Mouse (Mus musculus) left cerebral cortex, postnatal 14 days (tissue): ENCODE data around the gene Tescl. TPM values are rescaled to one million over a fixed set of nuclear protein-coding genes. Genes with fewer than 3 reads are reported as not detected.

Experiments
- DNase-seq, 2 experiments: peaks; one replicate each; pipeline ENCODE4 v3.0.0; 2021 to 2022; ENCODE audit warnings: low spot score in 2 of 2, mixed read lengths in 1 of 2
- intact Hi-C: fragments of 180-260 bp; cut with DNase I; formaldehyde crosslinking; loops from one replicate; pipeline ENCODE4 v1.15.1; 2025
- microRNA-seq, 2 experiments: library from miRNA; unstranded; fragments of <30 nt; microRNA quantifications; one replicate each; pipeline ENCODE4 v1.2.0; 2022
- total RNA-seq, 2 experiments: library from RNA; stranded (reverse); gene quantifications; 2 replicates each; pipeline ENCODE4 v1.2.3; 2021

Gene Tescl
- total RNA-seq, 2 experiments from 2014 or later: not detected

DNA sequence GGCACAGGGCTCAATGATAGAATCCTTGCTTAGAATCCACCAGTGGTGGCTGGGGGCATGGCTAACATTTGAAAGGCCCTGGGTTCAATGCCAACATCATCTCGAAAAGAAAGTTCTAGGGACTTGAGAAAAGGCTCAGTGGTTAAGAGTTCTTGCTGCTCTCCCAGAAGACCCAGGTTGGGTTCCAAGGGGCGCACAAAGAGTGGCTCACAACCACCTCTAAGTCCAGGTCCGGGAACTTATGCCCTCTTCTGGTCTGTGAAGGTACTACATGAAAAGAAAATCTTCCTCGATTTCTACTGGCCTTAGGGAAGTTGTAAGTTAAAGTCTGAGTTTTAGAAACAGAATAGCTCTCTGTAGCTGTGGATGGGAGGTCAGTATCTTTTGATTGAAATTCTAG is 47.6 kb downstream of the Tescl start:
- no peak for DNase-seq
- intact Hi-C loops: loop anchor here (10.0 kb wide), 1 partner anchor 321 kb away; no protein-coding TSS in a partner anchor

Small RNAs within 50 kb of the gene (microRNA-seq; reads per million reads assigned to microRNA genes)
- gene Gm27592: 0 reads per million in 2 experiments

Other genes with a start within 250 kb of the Tescl start
- gene Zfp112, start 221.6 kb downstream of the Tescl start, total RNA-seq: 1 to 10 TPM; 7.5 to 9.1 TPM
- 10 to 100 TPM; 20.2 to 22.8 TPM for gene Zfp235, start 199.8 kb downstream of the Tescl start, total RNA-seq
- gene Zfp114, start 158.9 kb downstream of the Tescl start, total RNA-seq: 1 to 10 TPM; 3.7 TPM
- 10 to 100 TPM in 1 of 2 experiments, 1 to 10 TPM in 1; 8.7 to 12.2 TPM for gene Zfp111, start 122.5 kb downstream of the Tescl start, total RNA-seq
- gene Zfp109, start 96.4 kb downstream of the Tescl start, total RNA-seq: 1 to 10 TPM; 6.3 to 7.0 TPM
- 1 to 10 TPM; 6.1 to 7.5 TPM for gene Zfp108, start 79.1 kb downstream of the Tescl start, total RNA-seq
- 10 to 100 TPM; 12.3 to 13.2 TPM for gene Zfp93, start 63.5 kb downstream of the Tescl start, total RNA-seq
- gene Zfp61, start 32.7 kb downstream of the Tescl start, total RNA-seq: 10 to 100 TPM; 17.8 to 22.0 TPM
- 10 to 100 TPM; 16.1 to 16.3 TPM for gene Zfp94, start 17.3 kb downstream of the Tescl start, total RNA-seq
- not detected for gene Lypd5, start 15.3 kb upstream of the Tescl start, total RNA-seq
- under 1 TPM; 0.32 to 0.40 TPM for gene Kcnn4, start 36.3 kb upstream of the Tescl start, total RNA-seq
- 10 to 100 TPM; 35.5 to 39.7 TPM for gene Smg9, start 65.7 kb upstream of the Tescl start, total RNA-seq
- gene Irgc1, start 118.4 kb upstream of the Tescl start, total RNA-seq: under 1 TPM in 1 of 2 experiments, not detected in 1; 0.19 TPM
- gene Plaur, start 128.5 kb upstream of the Tescl start, total RNA-seq: 1 to 10 TPM in 1 of 2 experiments, under 1 TPM in 1; 0.30 to 1.3 TPM
- 100 to 1,000 TPM; 282 to 289 TPM for gene Cadm4, start 148.1 kb upstream of the Tescl start, total RNA-seq
- gene Zfp428, start 173.1 kb upstream of the Tescl start, total RNA-seq: 10 to 100 TPM; 53.7 to 53.8 TPM
- gene AC161166.1, start 178.5 kb upstream of the Tescl start, total RNA-seq: not detected
- 10 to 100 TPM; 97.0 to 97.6 TPM for gene Irgq, start 196.8 kb upstream of the Tescl start, total RNA-seq
- not detected for gene Pinlyp, start 212.2 kb upstream of the Tescl start, total RNA-seq
- 10 to 100 TPM; 34.7 to 37.8 TPM for gene Xrcc1, start 212.4 kb upstream of the Tescl start, total RNA-seq